8 mouse cellular contexts compared by ENCODE assay signal in the genomic region with DNA sequence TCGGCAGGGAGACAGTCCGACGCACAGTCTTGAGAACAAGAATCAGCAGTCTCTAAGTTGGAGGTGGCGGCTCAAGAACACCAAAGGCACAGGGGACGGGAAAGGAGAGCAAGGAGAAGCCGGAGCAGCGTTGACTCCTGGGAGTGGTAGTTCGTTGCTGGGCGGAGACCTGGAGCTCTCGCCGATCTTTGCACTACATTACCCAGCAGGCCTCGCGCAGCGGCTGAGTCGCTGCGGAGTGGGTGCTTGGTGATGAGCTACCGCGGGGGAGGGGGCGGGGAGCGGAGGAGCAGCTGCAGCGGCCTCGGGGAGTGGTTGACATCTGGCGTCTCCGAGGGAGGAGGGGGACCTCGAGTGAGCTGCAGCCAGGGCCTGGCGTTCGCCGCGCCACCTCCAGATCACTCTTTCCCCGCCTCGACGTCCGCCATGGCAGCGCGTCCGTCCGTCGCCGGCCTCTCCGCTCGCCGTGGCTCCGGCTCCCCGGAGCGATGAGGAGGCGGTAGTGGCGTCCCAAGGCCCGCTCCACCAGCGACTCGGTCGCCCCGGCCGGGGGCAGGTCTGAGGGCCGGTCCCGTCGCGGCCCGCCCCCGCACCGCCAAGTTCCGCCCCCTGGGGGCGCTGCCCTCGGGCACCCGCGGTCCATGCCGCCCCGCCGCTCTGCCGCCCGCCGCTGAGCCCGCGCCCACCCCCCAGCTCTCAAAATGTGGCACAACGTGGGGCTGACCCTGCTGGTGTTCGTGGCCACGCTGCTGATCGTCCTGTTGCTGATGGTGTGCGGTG. TPM values are rescaled to one million over a fixed set of nuclear protein-coding genes. Genes with fewer than 3 reads are reported as not detected.
DNase-seq lines count a peak whose midpoint lies in the region; ATAC-seq lines count a peak whose summit lies in the region.

TSS of gene Smim13 (plus strand) at position 307 of the 780 bp plus-strand sequence.

- no peaks in the 10 kb centered on the region; the same call in 1 of the 2 replicates for H3K4me1 ChIP-seq in brown adipose tissue, adult 24 weeks (ENCODE audit: control insufficient read depth, insufficient read depth, insufficient read length, low read length)
- peaks cover 23% of the 10 kb centered on the region for H3K4me1 ChIP-seq in heart, embryonic 13.5 days
- peaks cover 31% of the 10 kb centered on the region for H3K4me1 ChIP-seq in liver, embryonic 12.5 days
- H3K4me1 ChIP-seq in stomach, embryonic 15.5 days: no peaks in the 10 kb centered on the region

- peak within 1 kb of the TSS; percentile 98 for H3K4me3 ChIP-seq in brown adipose tissue, adult 24 weeks (ENCODE audit: insufficient read depth, low read depth, low read length)
- peak within 1 kb of the TSS; percentile 85 for H3K4me3 ChIP-seq in heart, embryonic 13.5 days
- peak within 1 kb of the TSS; percentile 83 for H3K4me3 ChIP-seq in liver, embryonic 12.5 days
- H3K4me3 ChIP-seq in stomach, embryonic 15.5 days (replicated peaks): peak within 1 kb of the TSS; percentile 85

- peak; percentile 97 for ATAC-seq in heart, embryonic 13.5 days (ENCODE audit: extremely low read depth, insufficient number of reproducible peaks, low FRiP score, low TSS enrichment)
- peak; percentile 97 for ATAC-seq in liver, embryonic 12.5 days
- peak; percentile 94 for ATAC-seq in stomach, embryonic 15.5 days (ENCODE audit: insufficient read depth, low FRiP score, low read depth)

- WGBS in heart, embryonic 13.5 days: under 1% methylated on average over 74 of the region's 78 CpGs
- under 1% methylated on average over 50 of the region's 78 CpGs for WGBS in liver, embryonic 12.5 days (ENCODE audit: insufficient replicate concordance)
- WGBS in stomach, embryonic 15.5 days: under 1% methylated on average over 78 of the region's 78 CpGs

- no peaks in the 10 kb centered on the region for H3K36me3 ChIP-seq in heart, embryonic 13.5 days
- no peaks in the 10 kb centered on the region for H3K36me3 ChIP-seq in liver, embryonic 12.5 days
- H3K36me3 ChIP-seq in stomach, embryonic 15.5 days: no peaks in the 10 kb centered on the region

- peak within 1 kb of the TSS; percentile 96 for H3K27ac ChIP-seq in brown adipose tissue, adult 24 weeks (replicated peaks; ENCODE audit: low read depth, low read length)
- peak within 1 kb of the TSS; percentile 93 for H3K27ac ChIP-seq in heart, embryonic 13.5 days (replicated peaks)
- H3K27ac ChIP-seq in liver, embryonic 12.5 days: peak within 1 kb of the TSS; percentile 89
- H3K27ac ChIP-seq in stomach, embryonic 15.5 days: peak within 1 kb of the TSS; percentile 90

- H3K4me2 ChIP-seq in heart, embryonic 13.5 days: peak within 1 kb of the TSS; percentile 89
- H3K4me2 ChIP-seq in liver, embryonic 12.5 days: peak within 1 kb of the TSS; percentile 92
- H3K4me2 ChIP-seq in stomach, embryonic 15.5 days: peak within 1 kb of the TSS; percentile 80

- no peaks in the 10 kb centered on the region for H3K9me3 ChIP-seq in heart, embryonic 13.5 days
- H3K9me3 ChIP-seq in liver, embryonic 12.5 days (replicated peaks): no peaks in the 10 kb centered on the region
- no peaks in the 10 kb centered on the region for H3K9me3 ChIP-seq in stomach, embryonic 15.5 days

- H3K27me3 ChIP-seq in heart, embryonic 13.5 days (replicated peaks): no peaks in the 10 kb centered on the region
- H3K27me3 ChIP-seq in liver, embryonic 12.5 days (replicated peaks): no peaks in the 10 kb centered on the region
- H3K27me3 ChIP-seq in stomach, embryonic 15.5 days (replicated peaks): no peaks in the 10 kb centered on the region

- peak within 1 kb of the TSS; percentile 92 for H3K9ac ChIP-seq in heart, embryonic 13.5 days
- H3K9ac ChIP-seq in liver, embryonic 12.5 days: peak within 1 kb of the TSS; percentile 90
- H3K9ac ChIP-seq in stomach, embryonic 15.5 days: peak within 1 kb of the TSS; percentile 80

- DNase-seq in CD4-positive, CD25-positive, alpha-beta regulatory T cell, adult 2 months (ENCODE audit: low read depth, low spot score): peak; percentile 99
- peak; percentile 79 for DNase-seq in fat pad, adult 2 months (ENCODE audit: extremely low read depth, low read depth, low spot score)
- peak; percentile 96 for DNase-seq in kidney, postnatal 10 days
- DNase-seq in natural killer cell, adult 2 months (ENCODE audit: low spot score in 2 of 2): peak; percentile 79 to 86

RNA-seq across cellular contexts. Expression of gene Smim13, which starts in this region (rescaled TPM):
- 6.3 and 7.3 TPM in 2 replicates for polyA plus RNA-seq in brown adipose tissue, adult 24 weeks (2012; ENCODE audit: insufficient read depth, insufficient read length, missing spikeins)
- 8.7 and 9.8 TPM in 2 replicates for polyA plus RNA-seq in heart, embryonic 13.5 days (2015; fragmentation: Nextera tagmentation; extraction: Ambion mirVana)
- polyA plus RNA-seq in liver, embryonic 12.5 days (2016; fragmentation: Nextera tagmentation; extraction: Ambion mirVana): 10.3 and 11.2 TPM in 2 replicates
- 14.9 and 16.6 TPM in 2 replicates for polyA plus RNA-seq in stomach, embryonic 15.5 days (2015; fragmentation: Nextera tagmentation; extraction: Ambion mirVana)

Comparison
In these comparisons a context has a peak if more than half of its experiments do, and no peak if none do; other contexts are left out.
1. Peak in every context shown above with its lines: DNase-seq, ATAC-seq, H3K4me3 ChIP-seq and H3K27ac ChIP-seq.